Mouse (Mus musculus): ENCODE measurements around the gene Gtf3c1.

The Gtf3c1 gene

DNA sequence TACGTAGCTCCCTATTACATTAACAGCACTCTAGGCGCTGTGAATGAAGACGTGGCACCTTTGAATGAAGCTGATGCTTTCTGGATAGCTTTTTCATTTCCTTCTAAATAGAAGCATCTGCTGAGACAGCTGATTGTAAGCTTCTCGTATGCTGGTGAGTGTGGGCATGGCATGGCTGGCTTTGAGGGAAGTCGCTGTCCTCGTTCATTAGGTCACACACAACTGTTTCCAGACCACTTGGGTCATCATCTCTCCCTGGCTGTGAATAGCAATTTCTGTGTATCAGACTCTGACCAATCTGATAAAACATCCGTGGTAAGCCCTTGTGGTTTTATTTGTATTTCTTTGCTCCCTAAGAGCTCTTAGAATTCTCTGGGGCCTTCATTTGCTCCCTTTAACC lies 89.6 kb downstream of the Gtf3c1 start:
- no peak for DNase-seq (ENCODE audit: low spot score)

DNA sequence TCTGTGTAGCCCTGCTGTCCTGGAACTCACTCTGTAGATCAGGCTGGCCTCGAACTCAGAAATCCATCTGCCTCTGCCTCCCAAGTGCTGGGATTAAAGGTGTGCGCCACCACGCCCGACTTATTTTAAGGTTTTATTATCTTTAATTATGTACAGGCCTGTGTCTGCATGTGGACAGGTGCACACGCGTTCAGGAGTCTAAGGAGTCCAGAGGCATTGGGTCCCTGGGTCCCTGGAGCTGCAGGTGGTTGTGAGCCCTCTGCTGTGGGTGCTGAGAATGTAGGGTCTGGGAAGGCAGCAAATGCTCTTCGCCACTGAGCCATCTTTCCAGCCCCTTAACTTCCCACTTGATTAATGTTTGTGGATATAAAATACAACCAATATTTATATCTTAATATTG lies 92.1 kb downstream of the Gtf3c1 start:
- DNase-seq (ENCODE audit: low spot score), result no peak

DNA sequence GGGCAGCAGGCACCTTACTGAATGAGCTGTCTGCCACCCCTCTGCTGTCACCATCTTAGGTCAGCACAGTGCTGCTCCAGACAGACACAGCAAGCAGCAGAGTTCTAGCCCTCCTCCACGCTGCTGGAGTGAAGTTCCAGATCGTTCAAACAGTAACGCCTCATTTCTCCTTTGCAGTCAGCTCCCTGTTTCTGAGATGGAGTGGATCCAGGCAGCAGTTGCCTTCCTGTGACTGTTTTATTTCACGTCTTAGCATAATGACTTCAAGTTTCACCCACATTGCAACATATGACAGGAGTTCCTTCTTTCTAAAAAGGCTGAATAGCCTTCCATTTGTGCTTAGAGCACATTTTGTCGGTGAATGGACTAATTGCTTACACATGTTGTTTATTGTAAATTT lies 94.0 kb downstream of the Gtf3c1 start:
- no peak for DNase-seq (ENCODE audit: low spot score)

DNA sequence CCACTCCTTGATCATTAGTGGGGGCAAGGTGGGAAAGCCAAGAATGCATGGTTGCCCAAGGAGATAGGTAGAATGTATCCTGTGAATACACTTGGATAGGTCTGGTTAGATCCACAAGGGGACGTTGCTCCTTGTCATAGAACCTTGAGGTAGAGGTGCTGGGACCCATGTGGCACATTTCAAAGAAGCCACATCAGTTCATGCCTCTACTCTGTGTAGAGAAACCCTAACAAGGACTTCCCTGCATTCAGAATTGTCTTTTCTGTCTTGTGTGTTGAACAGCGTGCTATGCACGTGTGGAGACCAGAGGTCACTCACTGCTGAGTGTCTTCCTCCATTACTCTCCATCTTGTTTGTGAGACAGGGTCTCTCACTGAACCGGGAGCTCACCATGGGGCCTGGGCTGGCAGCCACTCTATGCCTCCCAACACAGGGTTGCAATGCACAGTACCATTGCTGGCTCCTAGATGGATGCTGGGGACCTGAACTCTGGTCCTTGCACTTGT lies 99.3 kb downstream of the Gtf3c1 start:
- no peak for DNase-seq (ENCODE audit: low spot score)

DNA sequence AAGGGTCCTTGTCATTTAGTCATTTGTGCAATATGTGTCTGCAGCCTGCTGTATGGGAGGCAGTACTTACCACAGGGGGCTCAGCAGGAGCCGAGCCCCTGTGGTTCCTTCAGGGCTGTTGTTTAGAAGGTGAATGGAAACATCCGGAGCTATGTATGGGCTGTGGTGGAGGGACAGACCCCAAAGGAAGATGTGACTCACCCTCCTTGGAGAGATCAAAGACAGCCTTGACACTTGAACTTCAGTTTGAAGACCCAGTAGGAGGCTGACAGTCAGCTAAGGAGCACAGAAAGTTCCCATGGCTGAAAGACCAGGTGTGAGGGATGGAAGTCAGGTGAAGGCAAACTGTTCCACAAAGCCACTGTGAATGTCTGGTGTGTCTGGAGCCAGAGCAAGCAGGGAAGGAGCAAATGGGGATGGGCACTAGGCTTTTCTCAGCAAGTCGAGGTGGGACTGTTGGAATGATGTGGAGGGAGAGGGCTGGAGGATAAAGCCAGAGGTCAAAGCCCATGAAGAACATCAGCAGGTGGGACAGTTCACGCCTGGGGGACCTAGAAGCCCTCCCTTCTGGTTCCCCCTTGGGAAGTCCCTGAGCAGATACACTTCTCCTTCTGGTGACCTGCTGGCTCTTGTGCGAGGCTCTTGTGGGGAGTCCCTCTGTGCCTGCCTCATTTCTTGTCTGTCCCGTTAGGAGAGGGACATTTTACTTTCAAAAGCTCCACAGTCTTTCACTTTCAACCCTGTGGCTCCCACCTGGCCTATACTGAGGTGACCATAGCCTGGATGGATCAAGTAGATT lies 100.0 kb downstream of the Gtf3c1 start:
- DNase-seq (ENCODE audit: low spot score), result no peak

DNA sequence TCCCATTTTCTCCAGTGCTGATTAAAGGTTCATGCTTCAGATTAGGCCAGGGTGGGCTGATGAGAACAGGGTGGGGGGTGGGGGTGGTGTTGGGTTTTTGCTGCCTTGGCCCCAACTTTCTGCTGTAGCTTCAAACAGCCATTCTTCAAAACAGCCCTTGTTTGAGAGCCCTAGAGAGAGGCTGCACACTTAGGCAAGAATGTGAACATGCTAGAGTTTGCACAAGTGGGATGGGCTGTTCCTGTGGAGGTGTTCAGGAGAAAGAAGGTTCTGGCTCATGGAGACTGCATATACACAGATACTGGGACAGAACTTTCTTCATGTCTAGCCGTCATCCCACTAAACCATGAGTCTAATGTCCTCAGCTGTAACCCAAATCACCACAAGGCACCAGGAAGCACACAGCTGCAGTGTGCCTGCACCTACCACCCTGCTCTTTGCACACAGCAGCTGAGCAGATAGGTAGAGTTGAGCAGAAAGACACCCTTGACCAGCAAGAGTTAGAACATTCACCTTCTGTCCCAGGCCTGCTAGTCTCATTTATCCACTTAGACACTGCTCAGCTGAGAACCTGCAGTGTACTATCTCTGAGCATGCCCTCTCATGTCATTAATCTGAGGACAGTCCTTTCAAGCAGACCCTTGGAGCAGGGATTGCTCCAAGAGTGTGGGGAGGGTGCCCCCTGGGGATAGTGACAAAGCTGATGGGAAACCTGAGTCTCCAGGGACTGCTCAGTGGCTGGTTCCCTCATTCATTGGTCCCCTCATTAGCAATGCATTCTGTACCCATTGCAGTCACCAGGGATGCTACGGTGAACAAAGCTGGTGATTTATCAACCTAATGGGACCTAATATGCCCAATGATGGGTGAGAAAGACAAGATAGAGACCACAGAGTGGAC lies 101.1 kb downstream of the Gtf3c1 start:
- no peak for DNase-seq (ENCODE audit: low spot score)

DNA sequence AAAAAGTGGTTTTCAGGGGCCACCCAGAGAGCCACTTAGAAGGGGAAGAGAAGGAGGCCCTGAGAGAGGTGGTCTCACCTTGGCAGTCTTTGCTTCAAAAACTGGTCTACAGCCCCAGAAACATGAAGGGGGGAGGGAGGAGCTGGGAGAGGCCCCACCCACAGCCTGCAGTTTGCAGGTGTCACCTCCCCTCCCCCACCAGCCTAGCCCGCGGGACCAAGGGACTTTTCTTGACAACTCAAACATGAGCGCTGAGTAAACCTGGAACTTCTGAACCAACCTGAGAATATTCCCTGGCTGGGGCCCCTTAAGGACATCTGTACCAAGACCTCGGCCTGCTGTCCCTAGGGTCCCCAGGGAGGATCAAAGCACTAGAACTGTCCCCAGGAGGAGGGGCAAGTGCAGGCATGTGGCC lies 101.8 kb downstream of the Gtf3c1 start:
- DNase-seq (ENCODE audit: low spot score), result no peak

DNA sequence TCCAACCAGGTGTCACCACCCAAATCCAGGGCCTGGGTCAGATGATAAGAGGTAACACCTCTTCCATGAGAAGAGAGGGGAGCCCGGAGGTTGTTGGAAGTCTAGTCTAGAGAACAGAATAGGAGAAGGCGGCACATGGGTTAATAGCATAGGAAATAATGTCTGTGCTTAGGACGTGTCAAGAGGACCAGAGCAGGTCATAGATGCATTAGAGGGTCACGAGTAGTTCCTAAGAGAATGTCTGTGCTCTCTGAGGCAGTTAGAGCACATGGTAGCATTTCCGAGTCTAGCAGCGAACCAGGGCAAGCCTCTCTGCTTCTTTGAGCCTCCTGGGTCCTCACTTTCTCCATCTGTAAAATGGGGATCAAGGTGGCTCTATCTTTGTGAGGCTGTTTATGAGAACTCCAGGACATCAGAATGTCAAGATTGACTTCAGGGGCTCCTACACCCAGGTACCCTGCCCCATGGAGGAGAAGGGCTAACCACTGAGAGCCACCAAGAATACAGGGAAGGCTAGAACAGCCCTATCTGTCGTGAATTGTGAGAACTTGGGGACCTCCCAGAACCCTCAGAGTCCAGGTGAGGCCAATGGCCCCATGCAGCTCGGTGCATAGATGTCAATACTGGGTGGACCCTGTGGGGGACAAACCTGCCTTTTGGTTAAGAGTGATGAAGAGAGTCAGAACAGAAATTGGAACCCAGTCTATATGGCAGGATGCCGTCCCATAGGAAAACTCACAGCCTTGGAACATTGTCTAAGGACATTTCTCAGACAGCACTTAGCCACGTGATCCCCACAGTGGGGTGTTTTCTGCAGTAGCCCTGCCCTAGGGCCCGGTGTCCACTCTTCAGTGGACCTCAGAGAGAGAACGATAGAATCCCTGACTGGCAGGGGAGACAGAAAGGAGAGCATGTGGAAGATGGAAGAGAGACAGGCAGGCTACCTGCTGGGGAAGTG lies 102.9 kb downstream of the Gtf3c1 start:
- DNase-seq (ENCODE audit: low spot score), result no peak

DNA sequence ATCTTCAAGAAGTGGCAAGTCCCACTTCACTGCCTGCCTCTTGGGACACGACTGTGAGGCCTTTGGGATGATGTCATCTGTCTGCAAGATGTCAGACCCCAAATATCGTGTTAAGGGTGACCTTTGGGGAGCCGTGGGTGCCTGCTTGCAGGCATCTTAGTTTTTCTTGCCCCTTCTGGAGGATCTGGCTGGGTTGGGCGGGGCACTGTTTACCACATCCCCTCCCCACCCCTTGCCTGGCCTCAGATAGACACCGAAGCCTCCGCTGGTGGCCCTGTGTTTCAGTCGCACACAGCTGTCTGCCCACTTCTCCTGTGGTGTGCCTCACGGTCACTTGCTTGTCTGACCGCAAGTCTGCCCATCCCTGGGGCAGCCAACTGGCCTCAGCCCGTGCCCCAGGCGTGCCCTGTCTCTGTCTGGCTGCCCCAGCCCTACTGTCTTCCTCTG lies 104.4 kb downstream of the Gtf3c1 start, which contains the start of gene Il21r:
Gene Il21r, plus strand, starts transcription at position 245 of the 447 bp plus-strand sequence.
- no peak for DNase-seq (ENCODE audit: low spot score)

DNA sequence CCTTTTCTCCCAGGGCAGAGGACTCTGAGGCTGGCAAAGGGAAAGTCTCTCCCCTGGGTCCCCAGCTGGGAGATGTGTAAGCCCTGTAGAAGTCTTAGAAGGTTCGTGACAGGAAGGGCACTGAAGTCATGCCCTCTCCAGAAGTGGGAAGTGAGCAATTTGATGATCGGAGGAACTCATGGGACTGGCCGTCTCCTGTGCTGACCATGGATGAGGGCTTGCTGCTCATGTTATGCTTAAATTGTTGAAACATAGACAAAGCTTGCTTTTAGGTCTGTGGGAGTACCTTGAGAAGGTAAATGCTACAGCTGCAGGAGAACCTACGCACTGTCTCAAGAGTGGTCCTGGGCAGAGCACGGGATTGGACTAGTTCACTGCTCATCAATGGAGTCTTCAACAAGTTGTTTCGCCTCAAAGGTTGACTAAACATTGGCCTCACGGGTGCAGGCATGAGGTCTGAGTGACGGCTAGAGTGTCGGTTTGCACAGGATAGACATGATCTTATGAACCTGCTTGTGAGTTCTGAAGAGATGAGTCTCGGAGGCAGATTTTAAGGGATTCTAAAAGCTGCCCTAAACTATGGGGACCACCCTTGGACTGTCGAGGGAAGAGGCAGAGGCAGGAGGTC lies 105.6 kb downstream of the Gtf3c1 start:
- no peak for DNase-seq (ENCODE audit: low spot score)

DNA sequence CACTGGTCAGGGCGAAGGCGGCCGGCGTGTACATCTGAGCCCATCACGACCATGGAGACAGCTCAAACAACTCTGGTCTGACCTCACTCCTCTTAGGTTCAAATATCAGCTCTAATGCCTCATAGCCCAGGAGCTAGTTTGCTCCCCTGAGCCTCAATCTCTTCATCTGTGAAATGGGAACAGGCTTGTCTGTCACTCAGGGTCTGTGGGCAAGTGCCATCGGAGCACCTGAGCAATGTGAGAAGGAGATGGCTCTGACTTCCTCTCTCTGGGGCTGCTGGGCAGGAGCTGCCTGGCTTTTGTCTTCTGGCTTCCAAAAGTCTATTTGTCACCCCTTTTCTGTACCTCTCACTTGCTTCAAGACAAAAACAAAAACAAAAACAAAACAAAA lies 106.3 kb downstream of the Gtf3c1 start:
- DNase-seq (ENCODE audit: low spot score), result no peak

DNA sequence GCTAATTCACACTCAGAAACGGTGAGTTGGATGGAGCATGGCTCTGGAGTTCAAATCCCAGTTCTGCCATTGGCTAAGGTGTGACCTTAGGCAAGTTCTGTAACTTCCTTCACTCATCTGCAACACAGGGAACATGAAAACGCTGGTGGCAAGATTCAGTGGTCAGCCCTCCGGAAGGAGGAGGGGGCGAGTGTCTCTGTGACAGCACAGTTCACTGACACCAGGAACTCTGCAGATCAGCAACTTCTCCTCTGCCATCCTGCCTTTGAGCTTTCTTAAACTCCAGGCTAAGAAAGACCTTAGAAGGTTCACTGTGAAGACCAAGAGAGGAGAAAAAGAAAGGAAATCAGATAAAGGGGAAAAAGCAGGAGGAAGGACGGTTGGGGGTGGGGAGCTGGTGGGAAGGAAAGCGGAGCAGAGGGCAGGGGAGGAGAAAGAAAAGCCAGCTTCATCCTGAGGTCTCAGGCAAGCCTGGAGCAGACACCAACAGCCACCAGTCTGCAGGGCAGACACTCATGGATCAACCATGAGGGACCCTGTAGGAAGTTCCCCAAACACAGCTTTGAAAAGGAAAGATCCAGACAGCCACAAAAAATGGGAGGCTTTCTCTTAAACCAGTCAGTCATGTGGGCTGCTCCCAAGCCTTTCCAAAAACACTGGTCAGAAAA lies 106.8 kb downstream of the Gtf3c1 start:
- DNase-seq (ENCODE audit: low spot score), result no peak

DNA sequence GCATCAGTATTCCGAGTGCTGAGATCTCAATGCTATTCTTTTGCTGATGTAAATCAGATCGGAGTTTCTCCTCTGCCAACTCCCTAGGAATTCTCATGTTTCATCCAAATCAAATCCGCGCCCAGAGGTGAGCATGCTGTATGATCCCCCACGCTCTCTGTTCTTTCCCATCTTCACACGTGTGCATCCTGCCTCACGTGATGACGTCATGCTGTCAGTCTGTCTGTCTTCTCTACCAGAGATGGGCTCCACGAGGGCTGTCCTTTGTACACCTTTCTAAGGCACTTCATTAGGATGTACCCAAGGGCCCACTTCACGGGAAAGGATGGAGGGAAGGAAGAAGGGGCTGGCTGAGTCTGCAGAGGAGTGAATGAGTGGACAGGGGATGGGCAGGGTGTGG lies 107.4 kb downstream of the Gtf3c1 start:
- no peak for DNase-seq (ENCODE audit: low spot score)

DNA sequence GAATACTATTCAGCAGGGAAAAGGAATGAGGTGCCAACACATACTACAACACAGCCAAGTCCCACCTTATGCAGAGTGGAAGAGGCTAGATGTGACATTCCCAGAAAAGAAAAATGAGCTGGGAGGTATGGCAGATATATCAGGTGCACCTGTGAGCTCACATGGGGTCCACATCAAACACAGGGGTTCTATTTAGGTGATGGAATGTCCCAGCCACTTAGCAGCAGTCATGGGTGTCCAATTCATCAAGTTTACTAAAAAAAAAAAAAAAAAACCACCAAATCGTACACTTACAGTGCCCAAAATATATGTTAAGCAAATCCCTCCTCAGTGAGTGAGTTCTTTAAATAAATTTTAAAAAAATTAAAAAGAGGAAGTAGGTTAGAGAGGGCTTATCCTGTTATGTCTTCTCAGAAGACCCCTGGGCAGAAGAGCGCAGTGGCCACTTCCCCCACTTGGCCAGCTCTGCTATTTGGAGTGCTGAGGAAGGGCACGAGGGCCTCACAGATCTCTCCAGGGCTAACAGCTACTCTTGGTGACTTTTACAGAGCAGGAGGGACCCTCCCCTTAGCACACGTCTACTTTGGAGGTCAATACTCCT lies 108.1 kb downstream of the Gtf3c1 start:
- DNase-seq (ENCODE audit: low spot score), result no peak

DNA sequence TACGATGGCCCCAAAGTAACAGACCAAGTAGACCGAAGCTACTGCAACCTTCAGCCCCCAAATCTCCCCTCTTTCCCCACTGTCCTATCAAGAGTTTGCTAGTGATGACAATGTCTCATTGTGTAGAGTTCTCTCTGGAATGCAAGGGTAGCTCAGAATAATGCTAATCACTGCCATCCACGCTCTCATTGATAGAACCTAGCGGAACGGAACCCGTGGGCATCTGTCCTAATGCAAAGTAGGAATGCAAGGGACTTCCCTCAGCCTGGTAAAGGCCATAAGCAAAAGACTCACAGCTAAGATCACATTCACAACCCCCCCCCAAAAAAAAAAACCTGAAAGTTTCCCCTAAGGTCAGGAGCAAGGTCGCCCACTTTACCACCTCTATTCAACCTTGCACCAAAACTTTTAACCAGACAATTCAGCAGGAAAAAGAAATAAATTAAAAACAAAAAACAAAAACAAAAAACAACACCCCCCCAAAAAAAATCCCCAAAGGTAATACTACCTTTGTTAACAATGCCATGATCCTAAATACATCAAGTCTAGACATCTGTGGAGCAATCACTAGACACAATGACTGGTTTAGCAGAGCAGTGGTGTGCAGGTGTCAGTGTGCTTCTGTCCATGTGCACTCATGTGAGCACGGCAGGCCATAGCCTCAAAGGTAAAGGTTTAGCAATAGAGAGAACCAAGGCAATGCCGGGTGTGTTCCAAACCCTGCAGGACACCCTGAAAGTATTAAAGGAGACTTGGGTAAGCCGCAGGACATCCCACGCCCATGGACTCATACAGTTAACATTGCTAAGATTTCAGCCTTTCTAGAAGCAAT lies 109.8 kb downstream of the Gtf3c1 start:
- DNase-seq (ENCODE audit: low spot score), result peak; percentile 9

DNA sequence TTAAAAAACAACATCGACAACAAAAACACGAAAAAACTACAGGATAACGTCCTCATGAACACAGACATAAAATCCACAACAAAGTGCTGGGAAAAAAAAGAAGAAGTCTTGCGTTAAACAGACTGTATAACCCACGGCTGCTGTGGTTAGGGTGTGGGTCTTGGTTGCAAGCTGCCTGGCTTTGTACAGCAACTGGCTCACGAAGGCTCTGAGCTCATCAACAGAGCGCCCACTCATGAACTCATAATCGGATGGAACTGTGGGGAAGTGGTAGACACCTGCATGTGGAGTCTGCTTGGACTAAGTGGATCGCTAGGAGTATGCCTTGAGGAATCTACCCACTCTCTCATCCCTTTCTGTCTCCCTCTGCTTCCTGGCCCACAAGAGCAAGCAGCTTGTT lies 110.5 kb downstream of the Gtf3c1 start:
- DNase-seq (ENCODE audit: low spot score), result no peak

DNA sequence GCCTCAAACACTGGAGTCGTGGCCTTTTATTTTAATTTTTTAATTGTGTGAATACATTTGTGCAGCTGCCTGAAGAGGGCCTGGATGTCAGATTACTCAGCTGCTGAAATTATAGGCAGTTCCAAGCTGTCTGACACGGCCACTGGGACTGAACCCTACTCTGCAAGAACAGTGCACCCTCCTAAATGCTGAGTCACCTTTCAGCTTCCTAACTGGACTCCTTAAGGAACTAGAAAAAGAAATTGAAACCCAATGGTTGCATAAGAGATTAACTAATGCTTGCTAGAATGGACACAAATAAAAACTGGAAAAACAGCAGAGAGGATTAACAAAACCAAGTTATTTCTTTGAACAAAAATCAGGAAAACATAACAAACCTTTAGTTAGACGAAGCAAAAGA lies 111.2 kb downstream of the Gtf3c1 start:
- DNase-seq (ENCODE audit: low spot score), result no peak

DNA sequence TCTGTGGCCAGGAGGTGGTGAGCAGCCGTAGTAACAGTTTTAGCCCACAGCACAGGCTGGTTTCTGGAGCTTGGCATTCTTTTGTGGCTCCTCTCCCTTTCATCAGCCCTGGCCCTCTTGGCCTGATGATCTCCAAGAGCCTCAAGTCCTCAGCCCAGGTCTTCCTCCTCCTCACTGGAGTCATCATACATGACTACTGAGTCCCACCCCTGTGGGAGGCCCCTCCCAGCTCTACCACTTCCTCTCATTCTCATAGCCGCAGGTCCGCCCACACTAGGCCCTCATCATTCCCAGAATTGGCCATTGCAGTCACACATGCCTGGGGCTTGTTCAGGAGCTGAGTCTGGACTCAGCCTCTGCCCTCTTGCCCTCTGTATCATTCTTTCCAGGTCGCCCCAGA lies 113.7 kb downstream of the Gtf3c1 start:
- no peak for DNase-seq (ENCODE audit: low spot score)

Measured in retina, embryonic 14.5 days (tissue).